Mouse (Mus musculus) forebrain, postnatal 0 days (tissue): ENCODE measurements around the gene Cldn3. TPM values are rescaled to one million over a fixed set of nuclear protein-coding genes. Genes with fewer than 3 reads are reported as not detected.

ENCODE experiments used
- ATAC-seq: fragments of 200-750 bp; cut with Nextera tagmentation; 2 replicates; pipeline ENCODE4 v1.8.0; 2017; ENCODE audit warnings: mild to moderate bottlenecking, moderate library complexity
- DNase-seq: peaks from one replicate; pipeline ENCODE4 v3.0.0-alpha.2; 2015
- H3K27ac ChIP-seq: fragments of 300-500 bp; sonication (generic); 2 replicates; pipeline ENCODE4 v1.5.1; 2014; ENCODE audit warnings: low read depth, mild to moderate bottlenecking, antibody characterized with exemption, low read length, moderate library complexity, mixed read lengths
- H3K27me3 ChIP-seq: fragments of 300-500 bp; sonication (generic); 2 replicates; pipeline ENCODE4 v1.6.1; 2014; ENCODE audit warnings: mild to moderate bottlenecking, low read length, mixed read lengths; ENCODE audit not compliant: insufficient read depth
- H3K36me3 ChIP-seq: fragments of 300-500 bp; sonication (generic); 2 replicates; pipeline ENCODE4 v1.6.1; 2014; ENCODE audit warnings: mild to moderate bottlenecking, moderate library complexity; ENCODE audit not compliant: insufficient read depth
- H3K4me1 ChIP-seq: fragments of 300-500 bp; sonication (generic); 2 replicates; pipeline ENCODE4 v1.6.1; 2014; ENCODE audit warnings: antibody characterized with exemption; ENCODE audit not compliant: insufficient read depth
- H3K4me2 ChIP-seq: fragments of 300-500 bp; sonication (generic); 2 replicates; pipeline ENCODE4 v1.6.1; 2014; ENCODE audit warnings: low read depth, mild to moderate bottlenecking, moderate library complexity
- H3K4me3 ChIP-seq: fragments of 300-500 bp; sonication (generic); 2 replicates; pipeline ENCODE4 v1.5.1; 2014; ENCODE audit warnings: low read depth, low read length, mixed read lengths
- H3K9ac ChIP-seq: fragments of 300-500 bp; sonication (generic); 2 replicates; pipeline ENCODE4 v1.6.1; 2014; ENCODE audit warnings: mild to moderate bottlenecking
- H3K9me3 ChIP-seq: fragments of 300-500 bp; sonication (generic); 2 replicates; pipeline ENCODE4 v1.6.1; 2016; ENCODE audit warnings: low read length
- CTCF ChIP-seq: sonication (generic); IDR thresholded peaks from 2 replicates; pipeline ENCODE4 v1.5.1; 2016; ENCODE audit warnings: antibody characterized with exemption, control low read depth, low read depth
- WGBS: fragments of 180-500 bp; shearing (Covaris S2); extraction: QIAGEN DNeasy Blood & Tissue Kit; methylation state at CpG from one replicate; pipeline ENCODE4 v1.1.7; 2014; 5-methylcytosine and 5-hydroxymethylcytosine counted together
- polyA plus RNA-seq: library from polyadenylated mRNA; unstranded; fragments of >200 nt; fragmentation: Nextera tagmentation; extraction: Ambion mirVana; gene quantifications from 2 replicates; pipeline ENCODE4 v1.2.1, GENCODE M21; 2015
- total RNA-seq: library from RNA; depleted of rRNA; stranded (reverse); fragments of >200 nt; gene quantifications from 2 replicates; pipeline ENCODE4 v1.2.3, GENCODE M21; 2014

The Cldn3 gene
- total and polyA plus RNA-seq, 2 experiments from 2014 or later = 5.5 to 10.9 TPM

DNA sequence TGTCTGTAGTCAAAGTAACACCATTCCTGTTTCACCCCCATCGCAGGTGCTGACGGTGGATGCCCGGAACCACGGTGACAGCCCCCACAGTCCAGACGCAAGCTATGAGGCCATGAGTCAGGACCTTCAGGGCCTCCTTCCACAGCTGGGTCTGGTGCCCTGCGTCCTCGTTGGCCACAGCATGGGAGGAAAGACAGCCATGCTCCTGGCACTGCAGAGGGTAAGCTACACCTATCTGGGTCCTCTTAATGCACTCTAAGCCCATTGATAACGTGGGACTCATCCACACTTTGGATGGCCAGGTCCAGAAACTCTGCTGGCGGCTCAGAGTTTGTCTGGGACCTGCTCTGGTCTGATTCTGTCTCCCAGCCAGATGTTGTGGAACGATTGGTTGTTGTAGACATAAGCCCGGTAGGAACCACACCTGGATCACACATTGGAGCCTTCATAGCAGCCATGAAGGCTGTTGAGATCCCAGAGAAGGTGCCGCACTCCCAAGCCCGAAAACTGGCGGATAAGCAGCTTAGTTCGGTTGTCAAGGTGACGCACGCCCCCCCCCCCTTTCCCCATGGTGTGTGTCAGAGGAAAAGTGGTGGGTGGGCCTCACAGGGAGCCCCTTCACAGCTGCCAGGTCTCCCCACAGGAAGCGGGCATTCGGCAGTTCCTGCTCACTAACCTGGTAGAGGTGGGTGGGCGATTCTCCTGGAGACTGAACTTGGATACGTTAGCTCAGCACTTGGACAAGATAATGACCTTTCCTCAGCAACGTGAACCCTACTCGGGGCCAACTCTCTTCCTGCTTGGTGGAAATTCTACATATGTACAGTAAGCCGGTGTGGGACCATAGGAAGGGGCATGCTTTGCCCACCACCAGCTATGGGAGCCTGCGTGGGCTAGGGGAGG is 25.1 kb downstream of the Cldn3 start:
- Histone ChIP-seq H3K27ac (no peak overlapping the region), H3K36me3 (no peaks in the 10 kb centered on the region), H3K27me3 (no peaks in the 10 kb centered on the region), H3K9me3 (no peaks in the 10 kb centered on the region), H3K4me3 (no peak overlapping the region), H3K4me1 (0 out of 2 replicates have a peak, but pooled peaks cover 8% of the 10 kb centered on the region), H3K4me2 (peak overlapping the region; percentile 65; the same call in 1 of the 2 replicates), H3K9ac (no peak overlapping the region)
- TF ChIP-seq CTCF = no peak
- ATAC-seq (no peak), DNase-seq (no peak)
- 81% methylated on average over 25 of the region's 25 CpGs for WGBS

DNA sequence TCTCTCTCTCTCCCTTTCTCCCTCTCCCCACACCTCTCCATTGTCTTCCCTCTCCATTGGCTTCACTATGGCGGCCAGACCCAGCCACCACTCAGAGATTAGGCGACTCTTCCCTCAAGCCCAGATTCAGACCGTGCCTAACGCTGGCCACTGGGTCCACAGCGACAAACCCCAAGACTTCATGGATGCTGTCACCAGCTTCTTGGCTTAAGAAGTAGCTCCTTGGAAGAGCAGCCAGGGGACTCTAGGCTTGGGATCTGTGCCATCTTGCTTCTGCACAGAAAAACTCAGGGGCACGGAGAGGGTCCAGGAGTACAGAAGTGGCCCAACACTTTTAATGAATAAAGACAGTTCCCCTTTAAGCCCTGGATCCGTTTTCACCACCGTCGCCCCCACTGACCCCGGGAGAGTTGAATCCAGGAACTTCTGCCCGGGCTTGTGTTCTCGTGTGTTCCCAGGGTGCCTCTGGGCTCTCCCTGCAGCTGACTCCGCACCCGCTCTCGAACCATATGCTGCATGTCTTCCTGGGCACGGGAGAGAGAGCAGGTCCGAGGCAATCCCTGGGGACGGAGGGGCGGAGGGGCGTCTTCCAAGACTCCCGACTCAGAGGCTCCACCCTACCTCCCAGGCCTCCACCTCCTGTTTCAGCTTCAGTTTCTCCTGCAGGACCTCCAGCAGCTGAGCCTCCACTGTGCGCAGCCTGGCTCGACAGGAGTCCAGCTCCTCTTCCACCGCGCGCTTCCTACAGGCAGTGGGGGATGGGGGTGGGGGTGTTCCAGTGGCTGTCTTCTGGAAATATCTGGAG is 26.0 kb downstream of the Cldn3 start:
- H3K27ac ChIP-seq = no peak overlapping the region

DNA sequence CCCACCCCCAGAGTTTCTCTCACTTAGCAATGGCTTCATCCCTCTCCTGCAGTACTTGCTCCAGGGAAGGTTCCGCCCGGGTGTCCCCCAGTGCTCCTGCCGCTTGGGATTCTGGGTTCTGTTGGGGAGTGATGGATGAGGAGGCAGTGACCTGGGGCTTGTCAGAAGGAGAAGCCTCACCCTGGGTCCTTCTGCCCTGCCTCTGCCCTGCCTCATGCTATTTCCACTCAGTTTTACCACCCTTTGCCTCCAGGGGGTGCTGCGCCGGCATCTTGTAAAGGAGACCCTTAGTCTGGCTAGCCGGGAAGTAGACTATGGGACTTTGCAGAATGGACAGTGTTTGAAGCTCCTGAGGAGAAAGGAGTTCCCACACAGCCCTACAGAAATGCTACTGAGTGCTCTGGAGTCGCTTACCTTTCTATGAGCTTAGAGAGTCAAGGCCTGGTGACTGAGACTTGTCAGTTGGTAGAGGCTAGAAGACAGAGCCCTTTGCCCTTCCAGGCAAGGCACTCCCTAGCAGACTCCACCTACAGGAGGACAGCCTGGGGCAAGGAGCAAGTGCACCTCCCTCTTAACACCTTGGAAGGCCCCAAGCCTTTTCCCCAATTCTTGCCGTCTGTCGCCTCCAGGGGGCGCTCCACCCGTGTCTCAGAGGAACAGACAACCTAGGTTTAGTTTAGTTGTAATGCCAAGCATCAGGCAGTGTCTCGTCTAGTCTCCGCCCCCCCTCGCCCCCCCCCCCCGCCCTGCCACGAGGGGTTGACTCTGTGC is 26.8 kb downstream of the Cldn3 start:
- no peak overlapping the region; the same call in 1 of the 2 replicates for H3K4me2 ChIP-seq
- TF ChIP-seq CTCF = peak; percentile 67
- H3K27ac ChIP-seq = no peak overlapping the region
- WGBS = 6% methylated on average over 15 of the region's 16 CpGs
- H3K36me3 ChIP-seq = no peaks in the 10 kb centered on the region
- ATAC-seq = no peak
- H3K27me3 ChIP-seq = no peaks in the 10 kb centered on the region
- H3K9me3 ChIP-seq = no peaks in the 10 kb centered on the region
- DNase-seq = peak; percentile 74
- 0 out of 2 replicates have a peak, but pooled peaks cover 8% of the 10 kb centered on the region for H3K4me1 ChIP-seq
- no peak overlapping the region for H3K4me3 ChIP-seq
- H3K9ac ChIP-seq = no peak overlapping the region

More for the DNA sequence above, 26.0 kb downstream of the Cldn3 start:
- Histone ChIP-seq H3K9me3 (no peaks in the 10 kb centered on the region), H3K4me3 (no peak overlapping the region), H3K4me2 (peak overlapping the region; percentile 21; the same call in 1 of the 2 replicates), H3K4me1 (0 out of 2 replicates have a peak, but pooled peaks cover 8% of the 10 kb centered on the region), H3K27me3 (no peaks in the 10 kb centered on the region), H3K9ac (no peak overlapping the region), H3K36me3 (no peaks in the 10 kb centered on the region)
- 35% methylated on average over 26 of the region's 26 CpGs for WGBS
- DNase-seq (no peak), ATAC-seq (no peak)
- TF ChIP-seq CTCF = no peak

DNA sequence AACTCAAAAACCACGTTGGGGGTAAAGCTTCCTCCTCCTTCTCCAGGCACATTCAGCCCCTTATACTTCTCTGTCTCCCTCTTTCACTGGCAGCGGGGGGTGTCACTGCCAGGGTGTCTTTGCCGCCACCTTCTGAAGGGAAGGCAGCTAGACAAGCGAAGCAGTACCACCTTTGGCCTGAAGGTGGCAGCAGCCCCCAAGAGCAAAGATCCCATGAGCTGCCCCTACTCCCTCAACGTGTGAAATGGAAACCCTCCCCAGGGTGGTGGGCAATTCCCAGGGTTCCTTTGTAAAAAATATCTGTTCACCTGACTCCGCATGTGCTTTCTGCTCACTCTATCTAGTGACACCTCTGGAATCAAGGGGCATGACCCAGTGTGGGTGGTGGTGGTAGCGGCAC is 29.5 kb downstream of the Cldn3 start:
- peak; percentile 98 for TF ChIP-seq CTCF
- WGBS = 14% methylated on average over 7 of the region's 7 CpGs
- Histone ChIP-seq H3K4me2 (no peak overlapping the region), H3K27ac (no peak overlapping the region), H3K36me3 (no peaks in the 10 kb centered on the region), H3K27me3 (no peaks in the 10 kb centered on the region), H3K9ac (no peak overlapping the region; the same call in 1 of the 2 replicates), H3K9me3 (no peaks in the 10 kb centered on the region), H3K4me1 (0 out of 2 replicates have a peak, but pooled peaks cover 7% of the 10 kb centered on the region), H3K4me3 (no peak overlapping the region)
- ATAC-seq = peak; percentile 62
- peak; percentile 91 for DNase-seq

DNA sequence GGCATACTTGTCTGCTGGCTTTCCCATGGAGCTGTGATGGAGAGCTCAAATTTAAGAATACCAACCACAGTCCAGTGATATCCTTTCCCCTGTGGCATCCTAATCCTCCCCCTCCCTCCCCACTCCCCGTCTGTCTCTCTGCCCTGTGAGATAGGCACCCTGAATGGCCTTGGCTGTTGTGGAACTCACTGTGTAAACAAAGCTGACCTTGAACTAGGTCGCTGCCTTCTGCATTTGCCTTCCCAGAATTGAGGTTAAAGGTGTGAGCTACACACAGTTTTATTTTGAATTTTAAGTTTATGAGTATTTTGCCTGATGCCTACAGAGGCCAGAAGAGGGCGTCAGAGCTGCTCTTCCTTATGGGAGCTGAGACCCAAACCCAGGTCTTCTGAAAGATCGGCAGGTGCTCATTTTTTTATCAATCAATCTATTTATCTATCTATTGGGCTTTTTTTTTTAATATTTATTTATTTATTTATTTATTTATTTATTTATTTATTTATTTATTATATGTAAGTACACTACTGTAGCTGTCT is 30.3 kb downstream of the Cldn3 start:
- no peaks in the 10 kb centered on the region for H3K4me1 ChIP-seq
- no peak for ATAC-seq
- DNase-seq = no peak

GRCm38 (mm10) chr5:135021814-135022213 is 35.8 kb downstream of the Cldn3 start:
- Histone ChIP-seq H3K4me1 (peaks cover 6% of the 10 kb centered on the region; the same call in 1 of the 2 replicates), H3K36me3 (no peaks in the 10 kb centered on the region), H3K9ac (no peak overlapping the region), H3K4me2 (no peak overlapping the region), H3K27ac (no peak overlapping the region), H3K27me3 (no peaks in the 10 kb centered on the region), H3K9me3 (no peaks in the 10 kb centered on the region), H3K4me3 (no peak overlapping the region)
- 27% methylated on average over 6 of the region's 6 CpGs for WGBS
- ATAC-seq (no peak), DNase-seq (peak; percentile 67)
- no peak for TF ChIP-seq CTCF

More for the DNA sequence above, 30.3 kb downstream of the Cldn3 start:
- no peaks in the 10 kb centered on the region for H3K27me3 ChIP-seq
- no peak overlapping the region for H3K9ac ChIP-seq
- WGBS = 62% methylated on average over 4 of the region's 4 CpGs
- peak; percentile 31 for TF ChIP-seq CTCF
- no peak overlapping the region for H3K27ac ChIP-seq
- H3K4me3 ChIP-seq = no peak overlapping the region
- H3K9me3 ChIP-seq = no peaks in the 10 kb centered on the region
- H3K4me2 ChIP-seq = no peak overlapping the region
- H3K36me3 ChIP-seq = no peaks in the 10 kb centered on the region
